Mouse (Mus musculus) midbrain, postnatal 0 days (tissue): ENCODE measurements around the gene Poc1a. TPM values are rescaled to one million over a fixed set of nuclear protein-coding genes. Genes with fewer than 3 reads are reported as not detected.

Experiments
- ATAC-seq: fragments of 200-750 bp; cut with Nextera tagmentation; 2 replicates; pipeline ENCODE4 v1.8.0; 2017; ENCODE audit warnings: moderate number of reproducible peaks, mild to moderate bottlenecking, moderate TSS enrichment, moderate library complexity; ENCODE audit not compliant: low FRiP score
- DNase-seq: peaks from one replicate; pipeline ENCODE4 v3.0.0-alpha.2; 2015; ENCODE audit warnings: low spot score
- H3K27ac ChIP-seq: fragments of 300-500 bp; sonication (generic); 2 replicates; pipeline ENCODE4 v1.5.1; 2014; ENCODE audit warnings: low read depth, mild to moderate bottlenecking, low read length, mixed read lengths
- H3K27me3 ChIP-seq: fragments of 300-500 bp; sonication (generic); 2 replicates; pipeline ENCODE4 v1.6.1; 2014; ENCODE audit warnings: low read length, control low read depth, mixed read lengths; ENCODE audit not compliant: insufficient read depth
- H3K36me3 ChIP-seq: fragments of 300-500 bp; sonication (generic); 2 replicates; pipeline ENCODE4 v1.6.1; 2014; ENCODE audit warnings: low read length, control low read depth, mixed read lengths; ENCODE audit not compliant: insufficient read depth
- H3K4me1 ChIP-seq: fragments of 300-500 bp; sonication (generic); 2 replicates; pipeline ENCODE4 v1.6.1; 2014; ENCODE audit warnings: mild to moderate bottlenecking, control low read depth, antibody characterized with exemption, low read length, mixed read lengths; ENCODE audit not compliant: insufficient read depth
- H3K4me2 ChIP-seq: fragments of 300-500 bp; sonication (generic); 2 replicates; pipeline ENCODE4 v1.6.1; 2014; ENCODE audit warnings: low read depth, mild to moderate bottlenecking, low read length, mixed read lengths; ENCODE audit not compliant: poor library complexity, severe bottlenecking
- H3K4me3 ChIP-seq: fragments of 300-500 bp; sonication (generic); 2 replicates; pipeline ENCODE4 v1.5.1; 2014; ENCODE audit warnings: low read depth, mild to moderate bottlenecking, low read length, moderate library complexity
- H3K9ac ChIP-seq: fragments of 300-500 bp; sonication (generic); replicated peaks from 2 replicates; pipeline ENCODE4 v1.6.1; 2014; ENCODE audit warnings: mild to moderate bottlenecking, low read length, moderate library complexity, mixed read lengths; ENCODE audit not compliant: poor library complexity, severe bottlenecking
- H3K9me3 ChIP-seq: fragments of 300-500 bp; sonication (generic); 2 replicates; pipeline ENCODE4 v1.6.1; 2016; ENCODE audit warnings: low read length, control low read depth
- CTCF ChIP-seq: IDR thresholded peaks from 2 replicates; pipeline ENCODE4 v1.5.1; 2016; ENCODE audit warnings: antibody characterized with exemption, mild to moderate bottlenecking
- WGBS: fragments of 180-500 bp; shearing (Covaris S2); extraction: QIAGEN DNeasy Blood & Tissue Kit; methylation state at CpG from one replicate; pipeline ENCODE4 v1.1.7; 2014; 5-methylcytosine and 5-hydroxymethylcytosine counted together
- polyA plus RNA-seq: library from polyadenylated mRNA; unstranded; fragments of >200 nt; fragmentation: Nextera tagmentation; extraction: Ambion mirVana; gene quantifications from 2 replicates; pipeline ENCODE4 v1.2.1, GENCODE M21; 2015
- total RNA-seq: library from RNA; depleted of rRNA; stranded (reverse); fragments of >200 nt; gene quantifications from 2 replicates; pipeline ENCODE4 v1.2.3, GENCODE M21; 2014

Gene Poc1a
- total and polyA plus RNA-seq, 2 experiments from 2014 or later, result 6.5 to 9.8 TPM

DNA sequence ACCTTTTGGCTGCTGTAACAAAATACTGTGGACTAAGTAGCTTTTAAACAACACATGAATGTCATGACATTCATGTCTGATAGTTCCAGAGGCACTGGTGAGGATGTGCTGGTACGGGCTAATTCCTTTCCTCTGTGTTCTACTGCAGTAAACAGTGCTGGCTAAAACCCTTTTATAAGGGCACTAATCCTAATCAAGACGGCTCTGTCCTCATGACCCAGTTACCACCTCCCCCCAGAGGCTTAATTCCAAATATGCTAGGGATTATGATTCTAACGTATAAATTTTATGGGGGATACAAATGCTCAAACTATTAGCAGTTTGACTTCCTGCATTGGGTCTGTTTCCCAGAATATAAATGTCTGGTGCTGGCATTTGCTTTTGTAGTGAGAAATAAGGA is 33.3 kb downstream of the Poc1a start:
- Histone ChIP-seq H3K4me3 (no peak overlapping the region), H3K36me3 (no peaks in the 10 kb centered on the region), H3K9me3 (no peaks in the 10 kb centered on the region), H3K9ac (no peak overlapping the region), H3K4me2 (no peak overlapping the region), H3K27ac (no peak overlapping the region), H3K4me1 (peaks cover 6% of the 10 kb centered on the region; the same call in 1 of the 2 replicates), H3K27me3 (no peaks in the 10 kb centered on the region)
- WGBS, result 35% methylated on average over 3 of the region's 3 CpGs
- DNase-seq, result no peak
- TF ChIP-seq CTCF, result no peak
- no peak for ATAC-seq

DNA sequence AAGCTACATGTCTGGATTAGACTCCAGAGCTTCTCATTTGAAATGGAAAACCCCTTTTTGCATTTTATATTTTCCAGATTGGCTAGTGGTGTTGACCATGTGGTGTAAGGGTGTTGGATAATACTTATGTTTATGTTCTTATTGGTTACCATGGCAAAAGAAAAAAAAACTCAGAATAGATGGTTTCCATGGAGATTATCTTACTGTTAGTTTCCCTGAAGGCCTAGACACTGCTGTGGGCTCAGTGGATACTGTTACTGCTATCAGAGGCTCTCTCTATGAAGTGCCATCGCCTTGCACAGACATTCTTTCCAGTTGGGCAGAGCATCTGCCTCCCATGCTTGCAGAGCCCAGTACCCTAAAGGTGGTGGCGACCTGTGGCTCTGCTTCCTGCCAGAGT is 37.2 kb downstream of the Poc1a start:
- H3K27ac ChIP-seq, result peak overlapping the region; percentile 26; the same call in 1 of the 2 replicates
- no peaks in the 10 kb centered on the region for H3K27me3 ChIP-seq
- peaks cover 6% of the 10 kb centered on the region; the same call in 1 of the 2 replicates for H3K4me1 ChIP-seq
- H3K9me3 ChIP-seq, result no peaks in the 10 kb centered on the region
- no peak overlapping the region for H3K9ac ChIP-seq
- no peaks in the 10 kb centered on the region for H3K36me3 ChIP-seq
- DNase-seq (no peak), ATAC-seq (peak; percentile 31; the same call in 1 of the 2 replicates)
- no peak for TF ChIP-seq CTCF
- no peak overlapping the region for H3K4me3 ChIP-seq
- WGBS, result 59% methylated on average over 2 of the region's 2 CpGs
- no peak overlapping the region for H3K4me2 ChIP-seq

DNA sequence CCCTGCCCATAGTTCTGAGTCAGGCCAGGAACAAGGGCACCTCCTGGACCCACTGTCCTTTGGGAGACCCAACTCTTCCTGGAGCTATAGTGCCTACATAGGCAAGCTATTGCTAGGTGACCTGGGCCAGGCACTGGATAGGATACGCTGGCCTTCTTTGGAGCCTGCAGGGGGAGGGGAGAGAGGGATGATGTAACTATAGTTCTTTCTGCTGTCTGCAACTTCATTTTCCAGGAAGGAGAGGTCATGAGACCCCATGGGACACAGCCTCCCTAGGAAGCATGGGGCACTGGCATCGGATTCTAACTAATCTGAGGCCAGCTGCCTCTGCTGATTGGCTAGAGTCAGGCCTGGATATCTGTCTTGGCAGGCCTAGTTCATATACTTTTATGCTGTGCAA is 38.2 kb downstream of the Poc1a start:
- no peak for TF ChIP-seq CTCF
- Histone ChIP-seq H3K9ac (no peak overlapping the region), H3K4me1 (peaks cover 6% of the 10 kb centered on the region; the same call in 1 of the 2 replicates), H3K9me3 (no peaks in the 10 kb centered on the region), H3K27me3 (no peaks in the 10 kb centered on the region), H3K4me3 (no peak overlapping the region), H3K36me3 (no peaks in the 10 kb centered on the region), H3K27ac (peak overlapping the region; percentile 26; the same call in 1 of the 2 replicates), H3K4me2 (no peak overlapping the region)
- ATAC-seq (no peak), DNase-seq (no peak)
- 53% methylated on average over 2 of the region's 2 CpGs for WGBS

DNA sequence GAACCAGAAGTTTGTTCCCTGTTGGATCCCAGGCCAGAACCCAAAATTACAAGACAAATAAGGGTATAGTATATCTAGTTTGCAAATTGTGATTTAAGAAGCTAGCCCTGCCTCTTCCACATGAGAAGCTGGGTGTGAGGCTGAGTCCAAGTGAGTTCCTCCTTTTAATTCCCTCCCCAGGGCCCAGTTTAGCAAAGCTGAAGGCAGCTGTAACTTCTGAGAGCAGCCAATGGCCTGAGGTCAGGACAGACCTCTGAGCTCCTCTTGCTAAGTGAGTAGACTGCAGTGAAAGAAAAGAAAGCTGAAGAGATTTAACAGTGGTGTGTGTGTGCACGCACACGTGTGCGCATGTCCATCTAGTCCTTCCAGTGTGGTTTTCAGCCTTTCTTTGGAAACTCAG is 41.6 kb downstream of the Poc1a start:
- WGBS, result 56% methylated on average over 3 of the region's 3 CpGs
- no peak for ATAC-seq

DNA sequence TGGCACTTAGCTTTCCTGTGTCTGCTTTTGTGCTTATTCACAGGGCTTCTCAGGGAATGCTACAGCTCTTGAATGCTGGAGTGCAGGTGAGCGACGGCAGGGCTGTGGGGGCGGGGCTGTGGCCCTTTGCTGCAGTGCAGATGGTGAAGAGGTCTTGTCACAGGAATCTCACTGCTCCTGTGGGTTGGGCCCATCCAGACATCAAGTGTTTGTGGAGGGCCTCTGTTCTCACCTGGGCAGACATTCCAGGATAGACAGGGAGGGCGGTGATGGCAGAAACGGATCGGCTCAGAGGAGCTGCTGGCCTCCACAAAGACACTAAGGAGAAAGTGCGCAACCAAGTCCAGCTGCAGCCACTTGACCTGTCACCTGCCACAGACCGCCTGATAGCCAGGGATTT is 45.4 kb downstream of the Poc1a start:
- H3K27ac ChIP-seq, result no peak overlapping the region
- 77% methylated on average over 8 of the region's 8 CpGs for WGBS
- no peaks in the 10 kb centered on the region for H3K27me3 ChIP-seq
- H3K4me3 ChIP-seq, result no peak overlapping the region
- no peak overlapping the region for H3K9ac ChIP-seq
- no peaks in the 10 kb centered on the region for H3K9me3 ChIP-seq
- H3K4me1 ChIP-seq, result no peaks in the 10 kb centered on the region
- DNase-seq (no peak), ATAC-seq (no peak)
- no peak for TF ChIP-seq CTCF
- H3K4me2 ChIP-seq, result no peak overlapping the region
- no peaks in the 10 kb centered on the region for H3K36me3 ChIP-seq

More for the DNA sequence above, 41.6 kb downstream of the Poc1a start:
- no peaks in the 10 kb centered on the region for H3K27me3 ChIP-seq
- TF ChIP-seq CTCF, result no peak
- H3K36me3 ChIP-seq, result no peaks in the 10 kb centered on the region
- no peak overlapping the region for H3K9ac ChIP-seq
- no peak overlapping the region for H3K4me3 ChIP-seq
- DNase-seq, result no peak
- H3K9me3 ChIP-seq, result no peaks in the 10 kb centered on the region
- H3K4me2 ChIP-seq, result no peak overlapping the region
- H3K27ac ChIP-seq, result no peak overlapping the region
- peaks cover 5% of the 10 kb centered on the region; the same call in 1 of the 2 replicates for H3K4me1 ChIP-seq

DNA sequence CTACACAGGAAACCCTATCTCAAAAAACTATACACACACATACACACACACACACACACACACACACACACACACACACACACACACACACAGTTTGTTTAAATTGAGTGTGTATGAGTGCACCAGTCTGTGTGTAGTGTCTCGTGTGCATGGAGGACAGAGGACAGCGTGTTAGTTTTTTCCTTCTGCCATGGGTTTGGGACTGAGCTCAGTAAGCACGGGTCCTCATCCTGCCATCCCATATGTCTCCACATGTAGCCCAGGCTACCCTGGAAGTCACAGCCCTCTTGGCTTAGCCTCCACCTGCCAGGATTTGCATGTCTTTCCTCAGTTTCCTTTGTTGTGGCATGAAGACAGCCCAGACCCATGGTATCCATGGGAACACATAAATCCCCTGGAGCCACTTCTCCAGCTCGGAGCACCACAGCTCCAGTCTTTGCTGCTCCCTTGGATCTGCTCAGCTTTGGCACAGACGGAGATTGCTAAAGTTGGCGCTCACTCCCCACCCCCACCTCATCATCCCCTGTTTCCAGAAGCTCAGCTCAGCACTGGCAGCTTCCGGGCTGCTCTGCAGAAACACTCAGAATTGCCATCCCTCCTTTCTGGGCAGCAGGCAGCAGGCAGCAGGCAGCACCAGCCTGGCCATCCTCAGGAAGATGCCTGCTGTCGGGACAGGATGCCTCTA is 46.4 kb downstream of the Poc1a start:
- no peak overlapping the region for H3K4me2 ChIP-seq
- no peak for TF ChIP-seq CTCF
- no peaks in the 10 kb centered on the region for H3K4me1 ChIP-seq
- H3K27me3 ChIP-seq, result no peaks in the 10 kb centered on the region
- no peaks in the 10 kb centered on the region for H3K36me3 ChIP-seq
- no peaks in the 10 kb centered on the region for H3K9me3 ChIP-seq
- no peak overlapping the region for H3K9ac ChIP-seq
- DNase-seq, result no peak
- no peak overlapping the region for H3K4me3 ChIP-seq
- H3K27ac ChIP-seq, result no peak overlapping the region
- WGBS, result 50% methylated on average over 8 of the region's 8 CpGs
- ATAC-seq, result 0 out of 2 replicates have a peak, but pooled peaks have one; percentile 49
